Mouse (Mus musculus) brain, embryonic 14.5 days (tissue): ENCODE measurements around the gene Atrnl1.

Source experiments
- CTCF ChIP-seq: fragments of 200-500 bp; IDR thresholded peaks from 2 replicates; pipeline ENCODE4 v1.5.1; 2012; ENCODE audit warnings: inconsistent platforms, mild to moderate bottlenecking, moderate library complexity, borderline replicate concordance; ENCODE audit not compliant: insufficient read depth, insufficient read length; ENCODE audit errors: extremely low read depth
- POLR2A ChIP-seq: fragments of 200-500 bp; IDR thresholded peaks from 2 replicates; pipeline ENCODE4 v1.6.1; 2012; ENCODE audit warnings: mild to moderate bottlenecking, inconsistent platforms, borderline replicate concordance; ENCODE audit not compliant: poor library complexity, insufficient read depth, insufficient read length, severe bottlenecking; ENCODE audit errors: extremely low read depth

DNA sequence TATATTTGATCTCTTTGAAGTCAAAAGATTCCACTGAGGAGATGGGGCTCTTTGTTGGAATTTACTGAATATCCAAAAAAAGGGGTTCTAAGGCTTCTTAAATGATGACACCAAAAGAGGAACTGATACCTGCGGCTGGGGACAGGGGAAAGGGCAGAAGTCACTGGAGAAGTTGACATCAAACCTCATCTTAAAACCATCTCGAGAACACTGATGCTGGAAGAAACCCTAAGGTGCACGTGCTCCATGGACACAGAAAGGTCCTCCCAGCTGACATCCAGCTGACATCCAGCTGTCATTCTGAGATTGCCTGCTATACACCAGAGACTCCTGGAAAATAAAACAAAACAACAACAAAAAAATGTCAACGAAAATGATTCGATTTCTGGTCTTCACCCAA is 19.9 kb upstream of the Atrnl1 start:
- TF ChIP-seq CTCF (no peak), POLR2A (no peak)
